Mouse (Mus musculus): ENCODE data around the gene Exosc2. TPM values are rescaled to one million over a fixed set of nuclear protein-coding genes. Genes with fewer than 3 reads are reported as not detected.

Exosc2 gene
- polyA plus RNA-seq (2015; fragmentation: Nextera tagmentation; extraction: Ambion mirVana) = 41.3 and 43.9 TPM in 2 replicates

- peaks cover 32% of the 10 kb centered on the region for H3K36me3 ChIP-seq
- peaks cover 4% of the 10 kb centered on the region for H3K27me3 ChIP-seq (replicated peaks)
- peak within 1 kb of the TSS; percentile 81 for H3K27ac ChIP-seq (replicated peaks)
- H3K4me2 ChIP-seq = peak within 1 kb of the TSS; percentile 93
- no peaks in the 10 kb centered on the region for H3K9me3 ChIP-seq
- H3K9ac ChIP-seq = peak within 1 kb of the TSS; percentile 88
- ATAC-seq (ENCODE audit: extremely low read depth, insufficient number of reproducible peaks, low FRiP score, low TSS enrichment) = peak; percentile 86
- H3K4me1 ChIP-seq = peaks cover 18% of the 10 kb centered on the region
- WGBS = under 1% methylated on average over 27 of the region's 27 CpGs
- peak within 1 kb of the TSS; percentile 71 for H3K4me3 ChIP-seq
Observed at GRCm38 (mm10) chr2:31670551-31671035, at the start of gene Exosc2. TSS of gene Exosc2 (plus strand) at chr2:31670715.

- ATAC-seq (ENCODE audit: extremely low read depth, insufficient number of reproducible peaks, low FRiP score, low TSS enrichment) = no peak
- no peak overlapping the region for H3K4me3 ChIP-seq
- H3K4me1 ChIP-seq = peaks cover 30% of the 10 kb centered on the region
- H3K9ac ChIP-seq = no peak overlapping the region
- 26% methylated on average over 3 of the region's 3 CpGs for WGBS
- no peak overlapping the region for H3K4me2 ChIP-seq
- no peaks in the 10 kb centered on the region for H3K36me3 ChIP-seq
- H3K27me3 ChIP-seq (replicated peaks) = peaks cover 92% of the 10 kb centered on the region
- no peak overlapping the region for H3K27ac ChIP-seq (replicated peaks)
- no peaks in the 10 kb centered on the region for H3K9me3 ChIP-seq
Observed at GRCm38 (mm10) chr2:31633531-31633930, 37.0 kb upstream of the Exosc2 start.

- no peaks in the 10 kb centered on the region for H3K9me3 ChIP-seq
- peak overlapping the region; percentile 55 for H3K4me2 ChIP-seq
- no peaks in the 10 kb centered on the region for H3K36me3 ChIP-seq
- 1% methylated on average over 50 of the region's 52 CpGs for WGBS
- H3K9ac ChIP-seq = no peak overlapping the region; the same call in 1 of the 2 replicates
- H3K4me1 ChIP-seq = peaks cover 30% of the 10 kb centered on the region
- peaks cover 100% of the 10 kb centered on the region for H3K27me3 ChIP-seq (replicated peaks)
- no peak overlapping the region for H3K27ac ChIP-seq (replicated peaks)
- no peak for ATAC-seq (ENCODE audit: extremely low read depth, insufficient number of reproducible peaks, low FRiP score, low TSS enrichment)
- H3K4me3 ChIP-seq = peak overlapping the region; percentile 35
Observed at GRCm38 (mm10) chr2:31635281-31636137, 35.0 kb upstream of the Exosc2 start.

GRCm38 (mm10) chr2:31636138-31636741 is 34.3 kb upstream of the Exosc2 start:
- no peak for ATAC-seq (ENCODE audit: extremely low read depth, insufficient number of reproducible peaks, low FRiP score, low TSS enrichment)
- peaks cover 100% of the 10 kb centered on the region for H3K27me3 ChIP-seq (replicated peaks)
- H3K4me3 ChIP-seq = peak overlapping the region; percentile 35
- no peaks in the 10 kb centered on the region for H3K9me3 ChIP-seq
- peaks cover 37% of the 10 kb centered on the region for H3K4me1 ChIP-seq
- peak overlapping the region; percentile 55 for H3K4me2 ChIP-seq
- H3K27ac ChIP-seq (replicated peaks) = no peak overlapping the region
- 2% methylated on average over 48 of the region's 48 CpGs for WGBS
- no peaks in the 10 kb centered on the region for H3K36me3 ChIP-seq
- H3K9ac ChIP-seq = no peak overlapping the region

GRCm38 (mm10) chr2:31636742-31637141 is 33.8 kb upstream of the Exosc2 start:
- H3K9ac ChIP-seq = no peak overlapping the region

GRCm38 (mm10) chr2:31637311-31637710 is 33.2 kb upstream of the Exosc2 start:
- no peak for ATAC-seq (ENCODE audit: extremely low read depth, insufficient number of reproducible peaks, low FRiP score, low TSS enrichment)
- WGBS = 2% methylated on average over 12 of the region's 12 CpGs
- H3K27me3 ChIP-seq (replicated peaks) = peaks cover 100% of the 10 kb centered on the region
- H3K4me2 ChIP-seq = peak overlapping the region; percentile 30; the same call in 1 of the 2 replicates
- no peaks in the 10 kb centered on the region for H3K36me3 ChIP-seq
- peaks cover 38% of the 10 kb centered on the region for H3K4me1 ChIP-seq
- no peak overlapping the region for H3K27ac ChIP-seq (replicated peaks)
- H3K9me3 ChIP-seq = no peaks in the 10 kb centered on the region
- no peak overlapping the region for H3K9ac ChIP-seq
- H3K4me3 ChIP-seq = peak overlapping the region; percentile 35

More at GRCm38 (mm10) chr2:31636742-31637141, 33.8 kb upstream of the Exosc2 start:
- Histone ChIP-seq H3K9me3 (no peaks in the 10 kb centered on the region), H3K4me3 (peak overlapping the region; percentile 35), H3K27ac (replicated peaks) (no peak overlapping the region), H3K36me3 (no peaks in the 10 kb centered on the region), H3K4me1 (peaks cover 38% of the 10 kb centered on the region), H3K4me2 (peak overlapping the region; percentile 55), H3K27me3 (replicated peaks) (peaks cover 100% of the 10 kb centered on the region)
- 1% methylated on average over 31 of the region's 35 CpGs for WGBS
- ATAC-seq (ENCODE audit: extremely low read depth, insufficient number of reproducible peaks, low FRiP score, low TSS enrichment) = no peak

- no peaks in the 10 kb centered on the region for H3K36me3 ChIP-seq
- H3K9me3 ChIP-seq = no peaks in the 10 kb centered on the region
- H3K4me2 ChIP-seq = peak overlapping the region; percentile 30; the same call in 1 of the 2 replicates
- no peak overlapping the region for H3K9ac ChIP-seq
- 2% methylated on average over 22 of the region's 22 CpGs for WGBS
- peaks cover 100% of the 10 kb centered on the region for H3K27me3 ChIP-seq (replicated peaks)
- peak overlapping the region; percentile 18 for H3K4me3 ChIP-seq
- ATAC-seq (ENCODE audit: extremely low read depth, insufficient number of reproducible peaks, low FRiP score, low TSS enrichment) = no peak
- peaks cover 38% of the 10 kb centered on the region for H3K4me1 ChIP-seq
- no peak overlapping the region for H3K27ac ChIP-seq (replicated peaks)
Observed at GRCm38 (mm10) chr2:31637807-31638206, 32.7 kb upstream of the Exosc2 start.

- Histone ChIP-seq H3K36me3 (no peaks in the 10 kb centered on the region), H3K4me3 (0 out of 2 replicates have a peak overlapping the region, but pooled peaks have one; percentile 10), H3K4me1 (peaks cover 38% of the 10 kb centered on the region), H3K9me3 (no peaks in the 10 kb centered on the region), H3K9ac (no peak overlapping the region), H3K27ac (replicated peaks) (no peak overlapping the region), H3K4me2 (no peak overlapping the region), H3K27me3 (replicated peaks) (peaks cover 100% of the 10 kb centered on the region)
- WGBS = 2% methylated on average over 30 of the region's 34 CpGs
- ATAC-seq (ENCODE audit: extremely low read depth, insufficient number of reproducible peaks, low FRiP score, low TSS enrichment) = no peak
Observed at GRCm38 (mm10) chr2:31638581-31639465, 31.7 kb upstream of the Exosc2 start.

GRCm38 (mm10) chr2:31639466-31639760 is 31.1 kb upstream of the Exosc2 start:
- H3K9ac ChIP-seq = no peak overlapping the region
- H3K27me3 ChIP-seq (replicated peaks) = peaks cover 100% of the 10 kb centered on the region
- 1% methylated on average over 12 of the region's 13 CpGs for WGBS
- no peaks in the 10 kb centered on the region for H3K9me3 ChIP-seq
- no peaks in the 10 kb centered on the region for H3K36me3 ChIP-seq
- H3K4me1 ChIP-seq = peaks cover 38% of the 10 kb centered on the region
- no peak overlapping the region for H3K4me2 ChIP-seq
- no peak for ATAC-seq (ENCODE audit: extremely low read depth, insufficient number of reproducible peaks, low FRiP score, low TSS enrichment)
- H3K27ac ChIP-seq (replicated peaks) = no peak overlapping the region
- H3K4me3 ChIP-seq = 0 out of 2 replicates have a peak overlapping the region, but pooled peaks have one; percentile 10

GRCm38 (mm10) chr2:31639901-31640608 is 30.5 kb upstream of the Exosc2 start, which contains the start of gene Prdm12:
TSS of gene Prdm12 (plus strand) at chr2:31640037.
- peak within 1 kb of the TSS; percentile 15 for H3K4me3 ChIP-seq
- 2% methylated on average over 41 of the region's 41 CpGs for WGBS
- no peak for ATAC-seq (ENCODE audit: extremely low read depth, insufficient number of reproducible peaks, low FRiP score, low TSS enrichment)

More at GRCm38 (mm10) chr2:31639901-31640608, 30.5 kb upstream of the Exosc2 start, which contains the start of gene Prdm12:
- H3K4me2 ChIP-seq = no peak within 1 kb of the TSS
- no peaks in the 10 kb centered on the region for H3K36me3 ChIP-seq
- peaks cover 38% of the 10 kb centered on the region for H3K4me1 ChIP-seq
- H3K27me3 ChIP-seq (replicated peaks) = peaks cover 100% of the 10 kb centered on the region
- H3K9me3 ChIP-seq = no peaks in the 10 kb centered on the region
- no peak within 1 kb of the TSS for H3K27ac ChIP-seq (replicated peaks)
- no peak within 1 kb of the TSS for H3K9ac ChIP-seq
